Mouse (Mus musculus): ENCODE measurements around the gene Trim14. TPM values are rescaled to one million over a fixed set of nuclear protein-coding genes. Genes with fewer than 3 reads are reported as not detected.

Gene Trim14
- polyA plus RNA-seq, 1 experiment from 2014 or later = 2.2 TPM

- Histone ChIP-seq H3K4me3 (replicated peaks; ENCODE audit: low read length) (no peak overlapping the region), H3K4me2 (replicated peaks) (no peak overlapping the region), H3K27ac (no peak overlapping the region), H3K36me3 (replicated peaks; ENCODE audit: control insufficient read depth, insufficient read depth) (peaks cover 55% of the 10 kb centered on the region), H3K9ac (no peak overlapping the region), H3K27me3 (ENCODE audit: control insufficient read depth, insufficient read depth, low read length) (no peaks in the 10 kb centered on the region), H3K4me1 (replicated peaks; ENCODE audit: control insufficient read depth, insufficient read depth, low read length) (no peaks in the 10 kb centered on the region), H3K9me3 (ENCODE audit: control insufficient read depth, low read length) (no peaks in the 10 kb centered on the region)
- no peak for ATAC-seq (ENCODE audit: low FRiP score)
- WGBS = 46% methylated on average over 3 of the region's 3 CpGs
- no peak for DNase-seq (ENCODE audit: low spot score)
These were observed 37.4 kb downstream of the Trim14 start for GRCm38 (mm10) chr4:46498511-46498910.

- H3K9ac ChIP-seq = no peak overlapping the region
- H3K27me3 ChIP-seq (ENCODE audit: control insufficient read depth, insufficient read depth, low read length) = no peaks in the 10 kb centered on the region
- peaks cover 58% of the 10 kb centered on the region for H3K36me3 ChIP-seq (replicated peaks; ENCODE audit: control insufficient read depth, insufficient read depth)
- 38% methylated on average over 4 of the region's 4 CpGs for WGBS
- H3K4me1 ChIP-seq (replicated peaks; ENCODE audit: control insufficient read depth, insufficient read depth, low read length) = no peaks in the 10 kb centered on the region
- ATAC-seq (ENCODE audit: low FRiP score) (peak; percentile 24; the same call in 1 of the 2 replicates), DNase-seq (ENCODE audit: low spot score) (peak; percentile 76)
- H3K27ac ChIP-seq = no peak overlapping the region
- H3K4me2 ChIP-seq (replicated peaks) = no peak overlapping the region
- no peaks in the 10 kb centered on the region for H3K9me3 ChIP-seq (ENCODE audit: control insufficient read depth, low read length)
- H3K4me3 ChIP-seq (replicated peaks; ENCODE audit: low read length) = no peak overlapping the region
These were observed 38.6 kb downstream of the Trim14 start for GRCm38 (mm10) chr4:46497286-46497892.

- Histone ChIP-seq H3K4me3 (replicated peaks; ENCODE audit: low read length) (no peak overlapping the region), H3K36me3 (replicated peaks; ENCODE audit: control insufficient read depth, insufficient read depth) (peaks cover 42% of the 10 kb centered on the region), H3K27me3 (ENCODE audit: control insufficient read depth, insufficient read depth, low read length) (no peaks in the 10 kb centered on the region), H3K4me2 (replicated peaks) (no peak overlapping the region), H3K9ac (no peak overlapping the region), H3K27ac (no peak overlapping the region), H3K9me3 (ENCODE audit: control insufficient read depth, low read length) (no peaks in the 10 kb centered on the region), H3K4me1 (replicated peaks; ENCODE audit: control insufficient read depth, insufficient read depth, low read length) (no peaks in the 10 kb centered on the region)
- WGBS = 94% methylated on average over 12 of the region's 12 CpGs
- ATAC-seq (ENCODE audit: low FRiP score) (no peak), DNase-seq (ENCODE audit: low spot score) (no peak)
These were observed 40.4 kb downstream of the Trim14 start for GRCm38 (mm10) chr4:46495543-46495942.

- Histone ChIP-seq H3K27ac (no peak overlapping the region), H3K4me2 (replicated peaks) (no peak overlapping the region), H3K27me3 (ENCODE audit: control insufficient read depth, insufficient read depth, low read length) (no peaks in the 10 kb centered on the region), H3K9me3 (ENCODE audit: control insufficient read depth, low read length) (no peaks in the 10 kb centered on the region), H3K9ac (no peak overlapping the region), H3K4me3 (replicated peaks; ENCODE audit: low read length) (no peak overlapping the region), H3K36me3 (replicated peaks; ENCODE audit: control insufficient read depth, insufficient read depth) (peaks cover 32% of the 10 kb centered on the region), H3K4me1 (replicated peaks; ENCODE audit: control insufficient read depth, insufficient read depth, low read length) (0 out of 2 replicates have a peak, but pooled peaks cover 4% of the 10 kb centered on the region)
- no peak for DNase-seq (ENCODE audit: low spot score)
- no peak for ATAC-seq (ENCODE audit: low FRiP score)
- 97% methylated on average over 6 of the region's 6 CpGs for WGBS
These were observed 42.9 kb downstream of the Trim14 start for GRCm38 (mm10) chr4:46493071-46493470.

- Histone ChIP-seq H3K27ac (peak within 1 kb of the TSS; percentile 72), H3K4me1 (replicated peaks; ENCODE audit: control insufficient read depth, insufficient read depth, low read length) (0 out of 2 replicates have a peak, but pooled peaks cover 4% of the 10 kb centered on the region), H3K4me3 (replicated peaks; ENCODE audit: low read length) (peak within 1 kb of the TSS; percentile 69), H3K27me3 (ENCODE audit: control insufficient read depth, insufficient read depth, low read length) (no peaks in the 10 kb centered on the region), H3K9ac (peak within 1 kb of the TSS; percentile 79), H3K36me3 (replicated peaks; ENCODE audit: control insufficient read depth, insufficient read depth) (peaks cover 19% of the 10 kb centered on the region), H3K9me3 (ENCODE audit: control insufficient read depth, low read length) (no peaks in the 10 kb centered on the region), H3K4me2 (replicated peaks) (peak within 1 kb of the TSS; percentile 62)
- whole genome bisulfite sequencing = under 1% methylated on average over 57 of the region's 58 CpGs
- ATAC-seq (ENCODE audit: low FRiP score) (peak; percentile 99), DNase-seq (ENCODE audit: low spot score) (peak; percentile 93)
These were observed 46.7 kb downstream of the Trim14 start, which contains the start of gene Nans for GRCm38 (mm10) chr4:46489028-46489925. Nans (plus strand) TSS chr4:46489248.

- no peak overlapping the region for H3K27ac ChIP-seq
- no peak overlapping the region for H3K9ac ChIP-seq
- no peaks in the 10 kb centered on the region for H3K36me3 ChIP-seq (replicated peaks; ENCODE audit: control insufficient read depth, insufficient read depth)
- no peaks in the 10 kb centered on the region for H3K9me3 ChIP-seq (ENCODE audit: control insufficient read depth, low read length)
- H3K27me3 ChIP-seq (ENCODE audit: control insufficient read depth, insufficient read depth, low read length) = no peaks in the 10 kb centered on the region
- WGBS = 92% methylated on average over 5 of the region's 5 CpGs
- 0 out of 2 replicates have a peak, but pooled peaks cover 4% of the 10 kb centered on the region for H3K4me1 ChIP-seq (replicated peaks; ENCODE audit: control insufficient read depth, insufficient read depth, low read length)
- H3K4me2 ChIP-seq (replicated peaks) = no peak overlapping the region
- H3K4me3 ChIP-seq (replicated peaks; ENCODE audit: low read length) = no peak overlapping the region
- ATAC-seq (ENCODE audit: low FRiP score) (no peak), DNase-seq (ENCODE audit: low spot score) (no peak)
These were observed 48.6 kb downstream of the Trim14 start for GRCm38 (mm10) chr4:46487348-46487747.

- ATAC-seq (ENCODE audit: low FRiP score) = no peak
- no peak overlapping the region for H3K4me3 ChIP-seq (replicated peaks; ENCODE audit: low read length)
- no peak overlapping the region for H3K9ac ChIP-seq
- DNase-seq (ENCODE audit: low spot score) = no peak
- H3K9me3 ChIP-seq (ENCODE audit: control insufficient read depth, low read length) = no peaks in the 10 kb centered on the region
- 0 out of 2 replicates have a peak, but pooled peaks cover 4% of the 10 kb centered on the region for H3K4me1 ChIP-seq (replicated peaks; ENCODE audit: control insufficient read depth, insufficient read depth, low read length)
- H3K4me2 ChIP-seq (replicated peaks) = no peak overlapping the region
- H3K27me3 ChIP-seq (ENCODE audit: control insufficient read depth, insufficient read depth, low read length) = no peaks in the 10 kb centered on the region
- no peak overlapping the region for H3K27ac ChIP-seq
- 60% methylated on average over 14 of the region's 14 CpGs for WGBS
- no peaks in the 10 kb centered on the region for H3K36me3 ChIP-seq (replicated peaks; ENCODE audit: control insufficient read depth, insufficient read depth)
These were observed 50.1 kb downstream of the Trim14 start for GRCm38 (mm10) chr4:46485696-46486417.

- H3K9me3 ChIP-seq (ENCODE audit: control insufficient read depth, low read length) = no peaks in the 10 kb centered on the region
- no peaks in the 10 kb centered on the region for H3K27me3 ChIP-seq (ENCODE audit: control insufficient read depth, insufficient read depth, low read length)
- ATAC-seq (ENCODE audit: low FRiP score) = no peak
- WGBS = 93% methylated on average over 2 of the region's 2 CpGs
- H3K27ac ChIP-seq = no peak overlapping the region
- H3K4me3 ChIP-seq (replicated peaks; ENCODE audit: low read length) = no peak overlapping the region
- H3K4me1 ChIP-seq (replicated peaks; ENCODE audit: control insufficient read depth, insufficient read depth, low read length) = no peaks in the 10 kb centered on the region
- no peak overlapping the region for H3K4me2 ChIP-seq (replicated peaks)
- no peak for DNase-seq (ENCODE audit: low spot score)
- H3K36me3 ChIP-seq (replicated peaks; ENCODE audit: control insufficient read depth, insufficient read depth) = peaks cover 8% of the 10 kb centered on the region
- no peak overlapping the region for H3K9ac ChIP-seq
These were observed 56.9 kb downstream of the Trim14 start for GRCm38 (mm10) chr4:46479081-46479480.

- no peaks in the 10 kb centered on the region for H3K4me1 ChIP-seq (replicated peaks; ENCODE audit: control insufficient read depth, insufficient read depth, low read length)
- DNase-seq (ENCODE audit: low spot score) (no peak), ATAC-seq (ENCODE audit: low FRiP score) (no peak)
- H3K27me3 ChIP-seq (ENCODE audit: control insufficient read depth, insufficient read depth, low read length) = no peaks in the 10 kb centered on the region
- H3K9ac ChIP-seq = no peak overlapping the region
- H3K27ac ChIP-seq = no peak overlapping the region
- peaks cover 43% of the 10 kb centered on the region for H3K36me3 ChIP-seq (replicated peaks; ENCODE audit: control insufficient read depth, insufficient read depth)
- WGBS = 91% methylated on average over 5 of the region's 5 CpGs
- H3K4me2 ChIP-seq (replicated peaks) = no peak overlapping the region
- no peaks in the 10 kb centered on the region for H3K9me3 ChIP-seq (ENCODE audit: control insufficient read depth, low read length)
- H3K4me3 ChIP-seq (replicated peaks; ENCODE audit: low read length) = no peak overlapping the region
These were observed 60.8 kb downstream of the Trim14 start for GRCm38 (mm10) chr4:46475101-46475500.
